Mouse (Mus musculus): Measurements from ENCODE around the gene Zfp111. TPM values are rescaled to one million over a fixed set of nuclear protein-coding genes. Genes with fewer than 3 reads are reported as not detected.

Gene Zfp111
- polyA plus RNA-seq, 1 experiment: 0.90 TPM

DNA sequence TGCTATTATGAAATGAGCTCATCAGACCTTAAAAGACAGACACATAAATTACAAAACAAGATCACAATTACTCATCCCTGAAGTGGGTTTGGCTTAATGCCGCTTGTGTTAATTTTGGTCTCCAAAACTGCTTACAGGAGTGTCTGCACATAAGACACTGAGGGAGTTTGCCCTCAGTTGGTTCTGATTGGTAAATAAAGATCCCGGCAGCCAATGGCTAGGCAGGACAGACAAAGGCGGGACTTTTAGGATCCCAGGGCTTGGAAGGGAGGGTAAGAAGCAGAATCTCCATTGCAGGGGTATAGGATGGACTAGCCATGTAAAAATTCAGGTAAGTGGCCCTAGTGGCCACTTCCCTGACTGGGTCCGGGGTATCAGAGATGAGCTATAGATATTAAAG, 14.3 kb downstream of the Zfp111 start:
- no peaks in the 10 kb centered on the region for H3K36me3 ChIP-seq (ENCODE audit: control insufficient read depth, insufficient read depth)
- no peaks in the 10 kb centered on the region for H3K79me2 ChIP-seq (ENCODE audit: control insufficient read depth, insufficient read depth)
- no peak overlapping the region for H3K4me2 ChIP-seq (ENCODE audit: low read depth)
- TF ChIP-seq REST (IDR thresholded peaks at IDR 0.05; ENCODE audit: insufficient read depth, insufficient read length): no peak
- no peak for TF ChIP-seq TCF3 (IDR thresholded peaks at IDR 0.05; ENCODE audit: insufficient read length, low read depth)
- no peak for TF ChIP-seq SRF (IDR thresholded peaks at IDR 0.05; ENCODE audit: control insufficient read depth, insufficient read length, low read depth)
- TF ChIP-seq MYOD1 (IDR thresholded peaks at IDR 0.05; ENCODE audit: control insufficient read depth in 1 of 3, insufficient read length in 2 of 3, low read depth in 2 of 3): no peak
- no peak for TF ChIP-seq MAX (IDR thresholded peaks at IDR 0.05; ENCODE audit: low read depth)
- no peak for TF ChIP-seq POLR2A (IDR thresholded peaks at IDR 0.05; ENCODE audit: insufficient read length, low read depth)
- TF ChIP-seq E2F4 (IDR thresholded peaks at IDR 0.05; ENCODE audit: insufficient read depth): no peak
- no peak for TF ChIP-seq MYOG (IDR thresholded peaks at IDR 0.05; ENCODE audit: control insufficient read depth in 1 of 3, insufficient read depth in 1 of 3, insufficient read length in 2 of 3, low read depth in 2 of 3)
- no peak for TF ChIP-seq POLR2AphosphoS2 (IDR thresholded peaks at IDR 0.05; ENCODE audit: insufficient read length, low read depth)
- no peaks in the 10 kb centered on the region for H3K27me3 ChIP-seq (ENCODE audit: control insufficient read depth, insufficient read depth, insufficient read length)
- no peak overlapping the region for H3K4me3 ChIP-seq
- H3ac ChIP-seq (ENCODE audit: control insufficient read depth, insufficient read length): no peak overlapping the region

GRCm38 (mm10) chr7:24193157-24193556, 18.1 kb downstream of the Zfp111 start:
- Histone ChIP-seq H3K4me2 (ENCODE audit: low read depth) (no peak overlapping the region), H3K4me3 (no peak overlapping the region), H3K27me3 (ENCODE audit: control insufficient read depth, insufficient read depth, insufficient read length) (no peaks in the 10 kb centered on the region), H3ac (ENCODE audit: control insufficient read depth, insufficient read length) (no peak overlapping the region), H3K79me2 (ENCODE audit: control insufficient read depth, insufficient read depth) (no peaks in the 10 kb centered on the region), H3K36me3 (ENCODE audit: control insufficient read depth, insufficient read depth) (no peaks in the 10 kb centered on the region)
- TF ChIP-seq SRF (IDR thresholded peaks at IDR 0.05; ENCODE audit: control insufficient read depth, insufficient read length, low read depth) (no peak), POLR2AphosphoS2 (IDR thresholded peaks at IDR 0.05; ENCODE audit: insufficient read length, low read depth) (no peak), MYOG (IDR thresholded peaks at IDR 0.05; ENCODE audit: control insufficient read depth in 1 of 3, insufficient read depth in 1 of 3, insufficient read length in 2 of 3, low read depth in 2 of 3) (no peak), TCF3 (IDR thresholded peaks at IDR 0.05; ENCODE audit: insufficient read length, low read depth) (no peak), TCF12 (IDR thresholded peaks at IDR 0.05; ENCODE audit: insufficient read depth, poor library complexity, severe bottlenecking) (no peak), USF1 (IDR thresholded peaks at IDR 0.05; ENCODE audit: low read depth) (no peak), POLR2A (IDR thresholded peaks at IDR 0.05; ENCODE audit: insufficient read length, low read depth) (no peak), REST (IDR thresholded peaks at IDR 0.05; ENCODE audit: insufficient read depth, insufficient read length) (no peak), MYOD1 (IDR thresholded peaks at IDR 0.05; ENCODE audit: control insufficient read depth in 1 of 3, insufficient read length in 2 of 3, low read depth in 2 of 3) (no peak), MAX (IDR thresholded peaks at IDR 0.05; ENCODE audit: low read depth) (no peak), E2F4 (IDR thresholded peaks at IDR 0.05; ENCODE audit: insufficient read depth) (no peak), CEBPB (IDR thresholded peaks at IDR 0.05; ENCODE audit: insufficient read depth, poor library complexity, severe bottlenecking) (no peak)

DNA sequence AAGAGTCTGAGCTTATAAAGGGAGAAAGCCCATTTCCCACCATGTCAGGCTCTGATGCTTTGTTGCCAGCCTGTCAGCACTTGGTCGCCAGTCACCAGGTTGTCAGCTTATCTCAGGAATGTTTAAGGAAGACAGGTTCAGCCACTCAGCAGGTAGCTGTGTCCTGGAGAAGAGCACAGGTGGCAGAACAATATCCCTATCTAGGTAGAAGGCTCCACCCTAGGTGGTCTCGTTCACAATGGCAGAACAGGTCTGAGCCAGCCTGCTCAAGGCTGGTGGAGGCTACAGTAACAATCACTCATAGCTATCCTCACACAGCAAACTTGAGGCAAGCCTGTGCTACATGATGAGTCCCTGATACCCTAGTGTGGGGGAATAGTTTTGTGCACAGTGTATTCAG, 19.9 kb downstream of the Zfp111 start:
- Histone ChIP-seq H3K36me3 (ENCODE audit: control insufficient read depth, insufficient read depth) (no peaks in the 10 kb centered on the region), H3K79me2 (ENCODE audit: control insufficient read depth, insufficient read depth) (no peaks in the 10 kb centered on the region), H3K4me2 (ENCODE audit: low read depth) (no peak overlapping the region), H3K4me3 (no peak overlapping the region), H3ac (ENCODE audit: control insufficient read depth, insufficient read length) (no peak overlapping the region), H3K27me3 (ENCODE audit: control insufficient read depth, insufficient read depth, insufficient read length) (no peaks in the 10 kb centered on the region)
- TF ChIP-seq POLR2A (IDR thresholded peaks at IDR 0.05; ENCODE audit: insufficient read length, low read depth) (no peak), TCF3 (IDR thresholded peaks at IDR 0.05; ENCODE audit: insufficient read length, low read depth) (no peak), MYOG (IDR thresholded peaks at IDR 0.05; ENCODE audit: control insufficient read depth in 1 of 3, insufficient read depth in 1 of 3, insufficient read length in 2 of 3, low read depth in 2 of 3) (no peak)

GRCm38 (mm10) chr7:24189571-24189944, 21.7 kb downstream of the Zfp111 start:
- H3K27me3 ChIP-seq (ENCODE audit: control insufficient read depth, insufficient read depth, insufficient read length): no peaks in the 10 kb centered on the region
- H3K4me2 ChIP-seq (ENCODE audit: low read depth): no peak overlapping the region
- TF ChIP-seq SRF (IDR thresholded peaks at IDR 0.05; ENCODE audit: control insufficient read depth, insufficient read length, low read depth) (no peak), E2F4 (IDR thresholded peaks at IDR 0.05; ENCODE audit: insufficient read depth) (no peak), TCF12 (IDR thresholded peaks at IDR 0.05; ENCODE audit: insufficient read depth, poor library complexity, severe bottlenecking) (no peak), MYOG (IDR thresholded peaks at IDR 0.05; ENCODE audit: control insufficient read depth in 1 of 3, insufficient read depth in 1 of 3, insufficient read length in 2 of 3, low read depth in 2 of 3) (no peak), POLR2AphosphoS2 (IDR thresholded peaks at IDR 0.05; ENCODE audit: insufficient read length, low read depth) (no peak), MYOD1 (IDR thresholded peaks at IDR 0.05; ENCODE audit: control insufficient read depth in 1 of 3, insufficient read length in 2 of 3, low read depth in 2 of 3) (no peak), REST (IDR thresholded peaks at IDR 0.05; ENCODE audit: insufficient read depth, insufficient read length) (no peak)
- no peaks in the 10 kb centered on the region for H3K36me3 ChIP-seq (ENCODE audit: control insufficient read depth, insufficient read depth)
- no peak overlapping the region for H3K4me3 ChIP-seq
- no peak overlapping the region for H3ac ChIP-seq (ENCODE audit: control insufficient read depth, insufficient read length)
- H3K79me2 ChIP-seq (ENCODE audit: control insufficient read depth, insufficient read depth): no peaks in the 10 kb centered on the region

GRCm38 (mm10) chr7:24188901-24189570, 22.2 kb downstream of the Zfp111 start:
- H3K36me3 ChIP-seq (ENCODE audit: control insufficient read depth, insufficient read depth): no peaks in the 10 kb centered on the region
- TF ChIP-seq TCF12 (IDR thresholded peaks at IDR 0.05; ENCODE audit: insufficient read depth, poor library complexity, severe bottlenecking) (no peak), CEBPB (IDR thresholded peaks at IDR 0.05; ENCODE audit: insufficient read depth, poor library complexity, severe bottlenecking) (no peak), MYOG (IDR thresholded peaks at IDR 0.05; ENCODE audit: control insufficient read depth in 1 of 3, insufficient read depth in 1 of 3, insufficient read length in 2 of 3, low read depth in 2 of 3) (no peak), REST (IDR thresholded peaks at IDR 0.05; ENCODE audit: insufficient read depth, insufficient read length) (no peak)
- H3K79me2 ChIP-seq (ENCODE audit: control insufficient read depth, insufficient read depth): no peaks in the 10 kb centered on the region
- H3K4me2 ChIP-seq (ENCODE audit: low read depth): no peak overlapping the region
- no peak overlapping the region for H3ac ChIP-seq (ENCODE audit: control insufficient read depth, insufficient read length)
- H3K4me3 ChIP-seq: no peak overlapping the region
- no peaks in the 10 kb centered on the region for H3K27me3 ChIP-seq (ENCODE audit: control insufficient read depth, insufficient read depth, insufficient read length)
